Mouse (Mus musculus): ENCODE data around the gene Srgap3. TPM values are rescaled to one million over a fixed set of nuclear protein-coding genes. Genes with fewer than 3 reads are reported as not detected.

The Srgap3 gene
- polyA plus RNA-seq, 1 experiment from 2014 or later: 0.13 TPM

- H3K36me3 ChIP-seq (replicated peaks; ENCODE audit: insufficient read depth, low read length): no peaks in the 10 kb centered on the region
- H3K4me1 ChIP-seq (ENCODE audit: insufficient read depth): no peaks in the 10 kb centered on the region
- TF ChIP-seq CTCF (IDR thresholded peaks at IDR 0.05; ENCODE audit: low read depth) (no peak), EP300 (IDR thresholded peaks at IDR 0.05; ENCODE audit: low read depth) (no peak)
- no peaks in the 10 kb centered on the region for H3K9me3 ChIP-seq (ENCODE audit: low read length)
- ATAC-seq (no peak), DNase-seq (no peak)
- H3K4me3 ChIP-seq (ENCODE audit: low read depth, low read length): no peak overlapping the region
- H3K27ac ChIP-seq (ENCODE audit: low read depth): no peak overlapping the region
- H3K4me2 ChIP-seq (ENCODE audit: low read depth, low read length): no peak overlapping the region
- 83% methylated on average over 8 of the region's 8 CpGs for WGBS (ENCODE audit: insufficient replicate concordance)
- no peaks in the 10 kb centered on the region for H3K27me3 ChIP-seq (ENCODE audit: insufficient read depth, low read length)
- H3K9ac ChIP-seq (replicated peaks): no peak overlapping the region
These were observed 98.4 kb downstream of the Srgap3 start for GRCm38 (mm10) chr6:112848629-112849180.

- H3K4me1 ChIP-seq (ENCODE audit: insufficient read depth): no peaks in the 10 kb centered on the region
- H3K9ac ChIP-seq (replicated peaks): no peak overlapping the region
- ATAC-seq (no peak), DNase-seq (no peak)
- no peak overlapping the region for H3K4me2 ChIP-seq (ENCODE audit: low read depth, low read length)
- WGBS (ENCODE audit: insufficient replicate concordance): 91% methylated on average over 9 of the region's 9 CpGs
- no peak for TF ChIP-seq EP300 (IDR thresholded peaks at IDR 0.05; ENCODE audit: low read depth)
- TF ChIP-seq CTCF (IDR thresholded peaks at IDR 0.05; ENCODE audit: low read depth): no peak
- H3K27me3 ChIP-seq (ENCODE audit: insufficient read depth, low read length): no peaks in the 10 kb centered on the region
- H3K4me3 ChIP-seq (ENCODE audit: low read depth, low read length): no peak overlapping the region
- H3K36me3 ChIP-seq (replicated peaks; ENCODE audit: insufficient read depth, low read length): no peaks in the 10 kb centered on the region
- H3K27ac ChIP-seq (ENCODE audit: low read depth): no peak overlapping the region
- no peaks in the 10 kb centered on the region for H3K9me3 ChIP-seq (ENCODE audit: low read length)
These were observed 100.2 kb downstream of the Srgap3 start for GRCm38 (mm10) chr6:112846863-112847262.

- H3K9me3 ChIP-seq (ENCODE audit: low read length): no peaks in the 10 kb centered on the region
- 60% methylated on average over 5 of the region's 5 CpGs for WGBS (ENCODE audit: insufficient replicate concordance)
- no peak overlapping the region for H3K9ac ChIP-seq (replicated peaks)
- TF ChIP-seq CTCF (IDR thresholded peaks at IDR 0.05; ENCODE audit: low read depth) (no peak), EP300 (IDR thresholded peaks at IDR 0.05; ENCODE audit: low read depth) (no peak)
- no peak overlapping the region for H3K4me2 ChIP-seq (ENCODE audit: low read depth, low read length)
- ATAC-seq (no peak), DNase-seq (no peak)
- no peak overlapping the region for H3K4me3 ChIP-seq (ENCODE audit: low read depth, low read length)
- no peaks in the 10 kb centered on the region for H3K27me3 ChIP-seq (ENCODE audit: insufficient read depth, low read length)
- H3K36me3 ChIP-seq (replicated peaks; ENCODE audit: insufficient read depth, low read length): no peaks in the 10 kb centered on the region
- no peaks in the 10 kb centered on the region for H3K4me1 ChIP-seq (ENCODE audit: insufficient read depth)
- no peak overlapping the region for H3K27ac ChIP-seq (ENCODE audit: low read depth)
These were observed 104.6 kb downstream of the Srgap3 start for GRCm38 (mm10) chr6:112842426-112842825.

- H3K36me3 ChIP-seq (replicated peaks; ENCODE audit: insufficient read depth, low read length): no peaks in the 10 kb centered on the region
- H3K4me1 ChIP-seq (ENCODE audit: insufficient read depth): no peaks in the 10 kb centered on the region
- TF ChIP-seq EP300 (IDR thresholded peaks at IDR 0.05; ENCODE audit: low read depth) (no peak), CTCF (IDR thresholded peaks at IDR 0.05; ENCODE audit: low read depth) (no peak)
- WGBS (ENCODE audit: insufficient replicate concordance): 85% methylated on average over 5 of the region's 5 CpGs
- DNase-seq (no peak), ATAC-seq (no peak)
- no peak overlapping the region for H3K9ac ChIP-seq (replicated peaks)
- no peaks in the 10 kb centered on the region for H3K27me3 ChIP-seq (ENCODE audit: insufficient read depth, low read length)
- H3K9me3 ChIP-seq (ENCODE audit: low read length): no peaks in the 10 kb centered on the region
- no peak overlapping the region for H3K4me2 ChIP-seq (ENCODE audit: low read depth, low read length)
- no peak overlapping the region for H3K27ac ChIP-seq (ENCODE audit: low read depth)
- no peak overlapping the region for H3K4me3 ChIP-seq (ENCODE audit: low read depth, low read length)
These were observed 106.7 kb downstream of the Srgap3 start for GRCm38 (mm10) chr6:112840400-112840799.

GRCm38 (mm10) chr6:112839391-112839790, 107.7 kb downstream of the Srgap3 start:
- no peaks in the 10 kb centered on the region for H3K27me3 ChIP-seq (ENCODE audit: insufficient read depth, low read length)
- WGBS (ENCODE audit: insufficient replicate concordance): 73% methylated on average over 3 of the region's 3 CpGs
- H3K27ac ChIP-seq (ENCODE audit: low read depth): no peak overlapping the region
- no peak overlapping the region for H3K9ac ChIP-seq (replicated peaks)
- no peaks in the 10 kb centered on the region for H3K36me3 ChIP-seq (replicated peaks; ENCODE audit: insufficient read depth, low read length)
- no peak overlapping the region for H3K4me2 ChIP-seq (ENCODE audit: low read depth, low read length)
- H3K4me1 ChIP-seq (ENCODE audit: insufficient read depth): no peaks in the 10 kb centered on the region
- TF ChIP-seq EP300 (IDR thresholded peaks at IDR 0.05; ENCODE audit: low read depth): no peak
- no peak for TF ChIP-seq CTCF (IDR thresholded peaks at IDR 0.05; ENCODE audit: low read depth)
- no peak overlapping the region for H3K4me3 ChIP-seq (ENCODE audit: low read depth, low read length)
- DNase-seq (no peak), ATAC-seq (no peak)
- no peaks in the 10 kb centered on the region for H3K9me3 ChIP-seq (ENCODE audit: low read length)

- Histone ChIP-seq H3K4me2 (ENCODE audit: low read depth, low read length) (no peak overlapping the region), H3K27ac (ENCODE audit: low read depth) (no peak overlapping the region), H3K27me3 (ENCODE audit: insufficient read depth, low read length) (no peaks in the 10 kb centered on the region), H3K4me1 (ENCODE audit: insufficient read depth) (no peaks in the 10 kb centered on the region), H3K36me3 (replicated peaks; ENCODE audit: insufficient read depth, low read length) (no peaks in the 10 kb centered on the region), H3K9ac (replicated peaks) (no peak overlapping the region), H3K9me3 (ENCODE audit: low read length) (no peaks in the 10 kb centered on the region), H3K4me3 (ENCODE audit: low read depth, low read length) (no peak overlapping the region)
- no peak for ATAC-seq
- no peak for DNase-seq
- 74% methylated on average over 2 of the region's 2 CpGs for WGBS (ENCODE audit: insufficient replicate concordance)
- no peak for TF ChIP-seq EP300 (IDR thresholded peaks at IDR 0.05; ENCODE audit: low read depth)
- no peak for TF ChIP-seq CTCF (IDR thresholded peaks at IDR 0.05; ENCODE audit: low read depth)
These were observed 108.2 kb downstream of the Srgap3 start for GRCm38 (mm10) chr6:112838879-112839278.

- TF ChIP-seq CTCF (IDR thresholded peaks at IDR 0.05; ENCODE audit: low read depth) (no peak), EP300 (IDR thresholded peaks at IDR 0.05; ENCODE audit: low read depth) (no peak)
- no peak overlapping the region for H3K9ac ChIP-seq (replicated peaks)
These were observed 110.4 kb downstream of the Srgap3 start for GRCm38 (mm10) chr6:112836712-112837111.

More at GRCm38 (mm10) chr6:112836712-112837111, 110.4 kb downstream of the Srgap3 start:
- Histone ChIP-seq H3K36me3 (replicated peaks; ENCODE audit: insufficient read depth, low read length) (no peaks in the 10 kb centered on the region), H3K4me1 (ENCODE audit: insufficient read depth) (no peaks in the 10 kb centered on the region), H3K27me3 (ENCODE audit: insufficient read depth, low read length) (no peaks in the 10 kb centered on the region), H3K4me3 (ENCODE audit: low read depth, low read length) (no peak overlapping the region), H3K9me3 (ENCODE audit: low read length) (no peaks in the 10 kb centered on the region), H3K27ac (ENCODE audit: low read depth) (no peak overlapping the region), H3K4me2 (ENCODE audit: low read depth, low read length) (no peak overlapping the region)
- ATAC-seq: no peak
- 55% methylated on average over 4 of the region's 4 CpGs for WGBS (ENCODE audit: insufficient replicate concordance)
- DNase-seq: no peak

Measured in liver, postnatal 0 days (tissue).